Mouse (Mus musculus) midbrain, embryonic 16.5 days (tissue): ENCODE data around the gene Mfrp. TPM values are rescaled to one million over a fixed set of nuclear protein-coding genes. Genes with fewer than 3 reads are reported as not detected.

Source experiments
- ATAC-seq: fragments of 200-750 bp; cut with Nextera tagmentation; 2 replicates; pipeline ENCODE4 v1.8.0; 2017; ENCODE audit warnings: moderate TSS enrichment
- H3K27ac ChIP-seq: fragments of 300-500 bp; sonication (generic); 2 replicates; pipeline ENCODE4 v1.5.1; 2014; ENCODE audit warnings: mild to moderate bottlenecking, low read length, mixed read lengths
- H3K27me3 ChIP-seq: fragments of 300-500 bp; sonication (generic); 2 replicates; pipeline ENCODE4 v1.6.1; 2014; ENCODE audit warnings: low read depth, low read length, mixed read lengths; ENCODE audit not compliant: control insufficient read depth, insufficient read depth
- H3K36me3 ChIP-seq: fragments of 300-500 bp; sonication (generic); 2 replicates; pipeline ENCODE4 v1.6.1; 2014; ENCODE audit warnings: mild to moderate bottlenecking, low read length, moderate library complexity, mixed read lengths; ENCODE audit not compliant: control insufficient read depth, insufficient read depth
- H3K4me1 ChIP-seq: fragments of 300-500 bp; sonication (generic); 2 replicates; pipeline ENCODE4 v1.6.1; 2014; ENCODE audit warnings: mild to moderate bottlenecking, low read length, mixed read lengths; ENCODE audit not compliant: control insufficient read depth, insufficient read depth
- H3K4me2 ChIP-seq: fragments of 300-500 bp; sonication (generic); 2 replicates; pipeline ENCODE4 v1.6.1; 2014; ENCODE audit warnings: mild to moderate bottlenecking, low read length, mixed read lengths
- H3K4me3 ChIP-seq: fragments of 300-500 bp; sonication (generic); 2 replicates; pipeline ENCODE4 v1.5.1; 2014; ENCODE audit warnings: low read depth, mild to moderate bottlenecking, low read length, moderate library complexity, mixed read lengths
- H3K9ac ChIP-seq: fragments of 300-500 bp; sonication (generic); 2 replicates; pipeline ENCODE4 v1.6.1; 2014; ENCODE audit warnings: low read depth, low read length, mixed read lengths
- H3K9me3 ChIP-seq: fragments of 300-500 bp; sonication (generic); replicated peaks from 2 replicates; pipeline ENCODE4 v1.6.1; 2014; ENCODE audit warnings: mild to moderate bottlenecking, low read length, mixed read lengths; ENCODE audit not compliant: control insufficient read depth, poor library complexity, severe bottlenecking
- WGBS: fragments of 180-500 bp; shearing (Covaris S2); extraction: QIAGEN DNeasy Blood & Tissue Kit; methylation state at CpG from one replicate; pipeline ENCODE4 v1.1.7; 2014; 5-methylcytosine and 5-hydroxymethylcytosine counted together
- polyA plus RNA-seq: library from polyadenylated mRNA; unstranded; fragments of >200 nt; fragmentation: Nextera tagmentation; extraction: Ambion mirVana; gene quantifications from 2 replicates; pipeline ENCODE4 v1.2.1, GENCODE M21; 2015

Mfrp gene
- 0.15 and 0.16 TPM in 2 replicates for polyA plus RNA-seq

DNA sequence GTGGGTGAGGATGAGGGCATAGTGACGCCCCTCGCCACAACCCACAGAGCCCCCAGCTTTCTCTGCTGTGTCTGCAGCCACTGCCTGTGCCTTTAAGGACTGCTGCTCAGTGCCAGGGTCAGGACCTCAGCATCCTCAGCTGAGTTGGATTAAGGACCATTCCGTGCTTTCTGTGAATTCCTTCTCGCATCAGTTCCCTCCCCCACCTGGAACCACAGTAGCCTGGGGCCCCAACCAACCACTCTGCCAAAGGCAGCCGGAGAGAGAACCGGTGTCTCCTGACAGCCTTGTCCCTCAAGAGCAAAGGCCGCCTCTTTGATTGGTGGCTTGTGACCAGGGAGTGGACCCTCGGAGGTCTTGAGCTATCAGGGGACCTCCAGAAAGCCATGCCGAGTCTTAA is at the start of gene Mfrp:
Mfrp (plus strand) TSS at position 240 of the 400 bp plus-strand sequence.
- Histone ChIP-seq H3K4me3 (no peak within 1 kb of the TSS), H3K27me3 (no peaks in the 10 kb centered on the region), H3K36me3 (no peaks in the 10 kb centered on the region), H3K9me3 (no peaks in the 10 kb centered on the region), H3K4me2 (no peak within 1 kb of the TSS), H3K9ac (no peak within 1 kb of the TSS), H3K27ac (no peak within 1 kb of the TSS), H3K4me1 (peaks cover 4% of the 10 kb centered on the region)
- no peak for ATAC-seq
- WGBS, result 36% methylated on average over 9 of the region's 9 CpGs

DNA sequence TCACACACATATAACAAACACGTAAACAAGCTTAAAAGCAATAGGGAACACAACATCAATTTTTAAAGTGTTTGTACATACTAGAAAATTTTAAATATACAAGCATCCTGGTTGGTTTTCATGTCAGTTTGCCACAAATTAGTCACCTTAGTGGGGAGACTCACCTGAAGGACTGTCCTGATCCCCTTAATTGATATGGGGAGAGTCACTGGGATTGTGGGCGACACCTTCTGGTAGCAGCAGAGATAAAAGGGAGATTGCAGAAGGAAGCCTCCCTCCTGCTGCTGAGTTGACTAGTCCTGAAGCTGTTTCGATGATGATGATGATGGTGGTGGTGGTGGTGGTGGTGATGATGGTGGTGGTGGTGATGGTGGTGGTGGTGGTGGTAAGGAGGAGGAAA is 48.7 kb upstream of the Mfrp start:
- Histone ChIP-seq H3K9ac (no peak overlapping the region), H3K9me3 (no peaks in the 10 kb centered on the region), H3K27me3 (no peaks in the 10 kb centered on the region), H3K36me3 (no peaks in the 10 kb centered on the region), H3K4me3 (no peak overlapping the region), H3K27ac (no peak overlapping the region), H3K4me2 (no peak overlapping the region), H3K4me1 (no peaks in the 10 kb centered on the region)
- ATAC-seq, result no peak
- WGBS, result 73% methylated on average over 3 of the region's 3 CpGs

DNA sequence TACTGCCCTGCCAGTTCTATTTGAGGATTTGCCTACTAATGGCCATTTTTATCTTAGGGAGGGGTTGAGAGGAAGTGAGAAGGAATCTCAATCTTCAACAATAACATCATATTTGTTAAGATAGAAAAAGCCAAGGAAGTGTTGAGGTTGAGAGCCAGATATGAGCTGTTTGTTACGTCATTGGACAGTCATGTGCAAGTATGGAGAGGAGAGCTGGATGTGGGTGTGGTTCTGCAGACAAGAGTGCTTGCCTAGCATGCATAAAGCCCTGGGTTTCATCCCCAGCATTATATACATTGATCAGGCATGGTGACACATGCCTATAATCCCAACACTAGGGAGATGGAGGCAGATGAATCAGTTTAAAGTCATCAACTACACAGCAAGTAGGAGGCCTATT is 47.6 kb upstream of the Mfrp start:
- Histone ChIP-seq H3K4me2 (no peak overlapping the region), H3K27ac (no peak overlapping the region), H3K36me3 (no peaks in the 10 kb centered on the region), H3K4me3 (no peak overlapping the region), H3K9ac (no peak overlapping the region), H3K4me1 (no peaks in the 10 kb centered on the region), H3K27me3 (no peaks in the 10 kb centered on the region), H3K9me3 (no peaks in the 10 kb centered on the region)
- WGBS, result 85% methylated on average over 1 of the region's 1 CpGs
- ATAC-seq, result no peak

DNA sequence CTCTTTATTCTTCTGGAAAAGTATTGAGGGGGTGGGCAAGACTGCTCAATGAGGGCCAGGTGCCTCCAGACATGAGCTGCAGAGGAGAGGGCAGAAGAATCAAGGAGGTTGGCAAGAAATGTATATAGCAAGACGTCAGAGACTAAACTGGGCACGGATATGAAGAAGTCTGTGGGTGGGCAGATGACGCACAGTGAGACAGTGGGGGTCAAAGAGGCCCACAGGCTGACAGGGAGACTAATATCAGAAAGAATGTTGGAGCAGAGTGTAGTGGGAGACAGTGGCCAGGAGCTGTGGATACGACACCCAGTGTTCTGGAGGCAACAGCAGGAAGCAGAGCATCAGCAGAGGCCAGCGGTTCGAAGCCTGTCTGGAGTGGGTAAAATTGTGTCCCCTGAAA is 42.9 kb upstream of the Mfrp start:
- H3K4me3 ChIP-seq, result no peak overlapping the region
- WGBS, result 88% methylated on average over 6 of the region's 6 CpGs
- H3K9me3 ChIP-seq, result no peaks in the 10 kb centered on the region
- no peaks in the 10 kb centered on the region for H3K27me3 ChIP-seq
- no peak overlapping the region for H3K27ac ChIP-seq
- H3K4me2 ChIP-seq, result no peak overlapping the region
- no peaks in the 10 kb centered on the region for H3K36me3 ChIP-seq
- H3K4me1 ChIP-seq, result no peaks in the 10 kb centered on the region
- no peak overlapping the region for H3K9ac ChIP-seq
- ATAC-seq, result no peak

DNA sequence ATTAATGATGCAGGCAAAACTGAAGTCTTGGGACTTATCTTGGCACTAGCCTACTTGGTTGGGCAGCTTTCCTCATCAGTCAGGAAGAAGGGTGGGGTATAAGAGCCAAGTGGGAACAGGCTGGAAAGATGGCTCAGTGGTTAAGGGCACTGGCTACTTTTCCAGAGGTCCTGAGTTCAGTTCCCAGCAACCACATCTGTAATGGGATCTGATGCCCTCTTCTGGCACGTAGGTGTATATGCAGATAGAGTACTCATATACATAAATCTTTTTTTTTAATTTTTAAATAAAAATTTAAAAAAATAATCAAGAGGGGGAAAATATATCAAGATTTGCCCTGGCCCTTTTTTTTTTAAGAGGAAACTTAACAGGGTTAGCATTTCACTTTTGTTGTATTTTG is 36.4 kb upstream of the Mfrp start:
- no peak for ATAC-seq

DNA sequence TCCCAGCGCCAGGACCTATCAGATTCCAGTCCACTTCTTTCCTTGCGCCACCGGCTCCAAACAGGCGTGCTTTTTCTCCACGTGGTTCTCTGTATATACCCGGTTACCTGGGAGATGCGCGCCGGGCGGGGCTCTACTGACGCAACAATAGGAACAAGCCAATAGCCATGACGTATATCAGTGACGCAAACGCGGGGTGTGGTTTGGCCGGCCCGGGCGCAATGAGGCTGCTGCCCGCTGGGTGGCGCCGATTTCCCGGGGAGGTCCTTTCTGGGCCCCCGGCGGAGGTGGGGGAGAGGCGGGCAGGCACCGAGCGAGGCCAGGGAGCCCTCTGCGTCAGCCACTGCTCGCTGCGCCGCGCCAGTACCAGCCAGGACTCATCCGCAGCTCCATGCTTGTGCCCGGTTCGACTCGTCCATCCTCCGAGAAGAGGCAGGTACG is 34.7 kb upstream of the Mfrp start, which contains the start of gene Usp2:
Usp2 (plus strand) TSS at position 237 of the 441 bp plus-strand sequence.
- Histone ChIP-seq H3K9ac (peak within 1 kb of the TSS; percentile 65), H3K27ac (no peak within 1 kb of the TSS), H3K36me3 (no peaks in the 10 kb centered on the region), H3K4me3 (peak within 1 kb of the TSS; percentile 56), H3K9me3 (no peaks in the 10 kb centered on the region), H3K27me3 (no peaks in the 10 kb centered on the region), H3K4me2 (peak within 1 kb of the TSS; percentile 87), H3K4me1 (peaks cover 5% of the 10 kb centered on the region)
- peak; percentile 98 for ATAC-seq
- WGBS, result under 1% methylated on average over 38 of the region's 38 CpGs

More for the DNA sequence above, 36.4 kb upstream of the Mfrp start:
- no peaks in the 10 kb centered on the region for H3K36me3 ChIP-seq
- H3K4me3 ChIP-seq, result no peak overlapping the region
- H3K27me3 ChIP-seq, result no peaks in the 10 kb centered on the region
- H3K4me1 ChIP-seq, result peaks cover 5% of the 10 kb centered on the region
- WGBS, result 33% methylated on average over 1 of the region's 1 CpGs
- no peak overlapping the region for H3K9ac ChIP-seq
- H3K27ac ChIP-seq, result no peak overlapping the region
- H3K9me3 ChIP-seq, result no peaks in the 10 kb centered on the region
- no peak overlapping the region for H3K4me2 ChIP-seq

DNA sequence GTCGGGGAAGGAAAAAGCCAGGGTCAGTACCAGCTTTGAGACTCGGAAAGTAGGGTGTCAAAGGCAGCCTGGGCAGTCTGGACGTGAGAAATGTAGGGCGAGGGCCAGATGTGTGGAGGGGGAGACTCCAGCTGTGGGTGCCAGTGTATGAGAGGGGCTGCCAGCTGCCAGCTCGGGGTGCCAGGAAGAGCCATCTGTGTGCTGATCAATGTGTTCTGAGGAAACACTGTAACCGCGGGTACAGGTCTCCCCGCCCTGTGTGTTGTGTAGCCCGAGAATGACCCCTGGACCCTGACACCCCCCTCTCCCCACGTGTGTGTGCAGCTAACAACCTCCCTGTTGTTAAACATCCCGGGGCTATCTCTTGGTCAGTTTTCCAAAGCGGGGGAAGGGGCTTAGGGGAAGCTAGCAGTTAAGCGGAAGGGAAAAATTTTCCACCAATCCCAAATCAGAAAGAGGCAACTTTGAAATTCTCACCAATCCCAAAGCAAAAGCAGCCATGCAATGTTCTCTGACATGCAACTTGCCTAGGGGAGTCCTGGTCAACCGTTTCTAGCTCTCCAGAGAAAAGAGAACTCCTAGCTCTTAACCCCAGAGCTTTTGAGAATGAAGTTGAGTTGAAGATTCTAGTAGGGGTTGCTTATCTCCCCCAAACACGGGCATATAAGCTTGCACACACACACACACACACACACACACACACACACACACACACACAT is 34.1 kb upstream of the Mfrp start:
- ATAC-seq, result peak; percentile 61
- 9% methylated on average over 15 of the region's 15 CpGs for WGBS
- Histone ChIP-seq H3K36me3 (no peaks in the 10 kb centered on the region), H3K4me2 (peak overlapping the region; percentile 87), H3K9ac (peak overlapping the region; percentile 65), H3K4me1 (peaks cover 5% of the 10 kb centered on the region), H3K27me3 (no peaks in the 10 kb centered on the region), H3K9me3 (no peaks in the 10 kb centered on the region), H3K27ac (no peak overlapping the region), H3K4me3 (peak overlapping the region; percentile 56)

DNA sequence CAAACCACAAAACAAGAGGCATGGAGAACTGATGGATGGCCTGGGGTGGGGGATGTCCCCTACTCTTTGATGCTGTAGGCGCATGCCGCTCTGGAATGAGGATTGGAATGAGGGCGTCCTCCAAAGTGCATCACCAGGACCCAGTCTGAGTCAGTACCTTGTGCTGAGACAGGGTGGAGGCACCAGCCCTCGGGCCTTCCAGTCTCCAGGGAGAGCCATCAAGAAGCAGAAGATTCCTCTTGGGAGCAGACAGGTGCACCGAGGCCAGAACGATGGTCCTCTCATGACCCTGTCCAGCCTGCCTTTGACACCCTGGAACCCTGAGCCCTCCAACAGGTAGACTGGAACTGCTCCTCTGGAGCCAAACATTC is 33.6 kb upstream of the Mfrp start:
- Histone ChIP-seq H3K27me3 (no peaks in the 10 kb centered on the region), H3K36me3 (no peaks in the 10 kb centered on the region), H3K4me1 (peaks cover 5% of the 10 kb centered on the region), H3K9me3 (no peaks in the 10 kb centered on the region), H3K4me2 (peak overlapping the region; percentile 87; the same call in 1 of the 2 replicates), H3K27ac (no peak overlapping the region), H3K9ac (no peak overlapping the region), H3K4me3 (no peak overlapping the region)
- 91% methylated on average over 6 of the region's 6 CpGs for WGBS
- ATAC-seq, result no peak

DNA sequence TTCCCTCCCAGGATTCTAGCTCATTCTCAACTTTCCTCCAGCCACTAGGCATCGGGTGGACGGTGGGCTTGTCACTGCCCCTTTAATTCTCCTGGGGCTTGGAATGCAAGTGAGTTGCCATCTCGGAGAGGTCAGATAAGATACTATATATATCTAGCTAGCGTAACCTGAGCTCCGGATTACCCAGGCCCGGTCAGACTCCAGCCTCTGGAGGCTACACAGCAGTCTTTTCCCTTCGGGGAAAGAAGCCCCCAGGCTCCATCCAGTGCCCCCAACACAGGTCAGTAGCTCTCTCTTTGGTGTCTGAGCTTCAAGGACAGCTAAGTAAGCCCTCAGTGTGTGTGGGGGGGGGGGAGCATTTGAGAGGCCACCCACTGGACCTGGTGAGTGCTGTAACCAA is 32.3 kb upstream of the Mfrp start:
- Histone ChIP-seq H3K4me3 (no peak overlapping the region), H3K27me3 (no peaks in the 10 kb centered on the region), H3K4me2 (no peak overlapping the region), H3K27ac (no peak overlapping the region), H3K4me1 (peaks cover 5% of the 10 kb centered on the region), H3K9me3 (no peaks in the 10 kb centered on the region), H3K36me3 (no peaks in the 10 kb centered on the region), H3K9ac (no peak overlapping the region)
- 29% methylated on average over 7 of the region's 7 CpGs for WGBS
- no peak for ATAC-seq
